Mouse (Mus musculus) ovary, adult 18-20 months (tissue): Measurements from ENCODE around the gene Ccdc146.

ENCODE experiments used
- DNase-seq: peaks from one replicate; pipeline ENCODE4 v3.0.0; 2022; ENCODE audit warnings: low spot score, mixed read lengths

Gene Ccdc146

GRCm38 (mm10) chr5:21424614-21425602 is at the start of gene Ccdc146, which contains the start of gene Fam185a:
Gene Ccdc146, minus strand, starts transcription at chr5:21424677.
Gene Fam185a, plus strand, starts transcription at chr5:21424958.
- peak; percentile 96 for DNase-seq

DNA sequence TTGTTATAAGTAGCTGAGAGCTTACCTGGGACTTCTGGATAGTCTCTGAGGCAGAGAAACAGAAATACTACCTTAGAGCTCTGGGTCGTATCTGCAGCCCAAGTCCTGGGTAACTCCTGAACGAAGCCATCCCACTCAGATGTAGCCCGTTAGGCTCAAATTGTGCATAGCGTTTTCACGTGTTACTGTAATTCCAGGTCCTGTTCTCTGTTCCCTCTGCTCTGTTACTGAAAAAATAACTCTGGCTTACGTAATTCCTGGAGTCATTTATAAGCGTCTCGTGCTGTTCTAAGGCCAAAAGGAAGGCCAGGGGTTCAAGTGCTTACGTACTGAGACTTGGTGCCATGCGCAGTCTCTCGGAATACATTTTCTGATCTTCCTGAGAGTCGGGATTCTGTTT is 43.6 kb upstream of the Ccdc146 start:
- no peak for DNase-seq

- no peak for DNase-seq
Measured at GRCm38 (mm10) chr5:21467387-21467786, 42.9 kb upstream of the Ccdc146 start.

- peak; percentile 11 for DNase-seq
Measured at GRCm38 (mm10) chr5:21440833-21441530, 16.5 kb upstream of the Ccdc146 start.

- no peak for DNase-seq
Measured at GRCm38 (mm10) chr5:21439446-21440110, 15.1 kb upstream of the Ccdc146 start.

GRCm38 (mm10) chr5:21438428-21438827 is 14.0 kb upstream of the Ccdc146 start:
- no peak for DNase-seq

GRCm38 (mm10) chr5:21436471-21436975 is 12.0 kb upstream of the Ccdc146 start:
- DNase-seq = no peak

- no peak for DNase-seq
Measured at GRCm38 (mm10) chr5:21434148-21434929, 9.9 kb upstream of the Ccdc146 start.

GRCm38 (mm10) chr5:21426666-21427065 is 2.2 kb upstream of the Ccdc146 start:
- no peak for DNase-seq

DNA sequence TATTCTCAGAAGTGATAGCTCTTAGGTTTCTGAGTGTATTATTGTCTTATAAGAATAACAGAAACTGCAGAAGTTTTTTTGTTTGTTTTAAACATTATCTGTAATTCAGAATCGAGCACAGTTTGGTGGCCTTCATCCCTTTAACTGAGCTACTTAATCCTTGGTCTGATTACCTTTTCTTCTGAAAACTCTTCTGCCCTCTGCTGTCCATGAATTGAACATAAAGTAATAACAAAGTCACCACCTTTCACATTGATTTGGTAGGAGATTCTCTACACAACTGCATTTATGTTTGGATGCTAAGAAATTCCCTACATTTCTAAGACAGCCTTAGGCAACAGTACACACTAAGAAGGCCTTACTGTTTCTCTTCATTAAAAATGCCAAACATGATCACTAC is 3.9 kb downstream of the Ccdc146 start:
- no peak for DNase-seq

- no peak for DNase-seq
Measured at GRCm38 (mm10) chr5:21418613-21419012, 5.9 kb downstream of the Ccdc146 start.

DNA sequence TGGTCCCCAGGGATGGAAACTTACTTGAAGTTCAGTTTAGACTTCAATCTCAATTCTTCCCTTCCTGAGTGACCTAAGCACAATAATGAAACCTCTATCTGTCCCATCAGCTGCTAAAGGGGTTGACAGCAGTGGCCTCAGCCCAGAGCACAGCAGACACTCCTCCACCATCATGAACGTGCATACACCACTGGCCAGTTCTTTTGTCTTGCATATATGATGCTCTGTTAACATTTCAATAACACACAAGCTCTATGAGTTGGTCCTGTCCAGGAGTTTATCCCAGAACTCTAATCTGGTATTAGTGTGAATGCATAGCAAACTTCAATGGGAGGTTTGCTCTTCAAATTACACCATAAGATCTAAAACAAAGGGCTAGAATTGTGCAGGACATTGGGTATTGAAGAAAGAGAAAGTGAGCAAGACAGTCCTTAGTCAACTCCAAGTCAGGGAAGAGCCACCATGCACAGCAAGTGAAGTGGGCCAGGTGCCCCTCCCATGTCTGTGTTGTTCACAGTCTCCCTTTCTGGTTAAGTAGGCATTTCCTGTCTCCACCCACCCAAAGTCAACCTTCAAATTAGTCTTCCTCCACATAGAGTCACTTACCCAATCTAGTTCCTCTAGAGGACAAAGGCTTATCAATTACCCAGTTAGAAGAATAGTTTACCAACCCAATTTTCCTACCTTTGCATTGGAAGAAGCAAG is 10.2 kb downstream of the Ccdc146 start:
- DNase-seq = no peak

GRCm38 (mm10) chr5:21413322-21413721 is 11.2 kb downstream of the Ccdc146 start:
- no peak for DNase-seq

DNA sequence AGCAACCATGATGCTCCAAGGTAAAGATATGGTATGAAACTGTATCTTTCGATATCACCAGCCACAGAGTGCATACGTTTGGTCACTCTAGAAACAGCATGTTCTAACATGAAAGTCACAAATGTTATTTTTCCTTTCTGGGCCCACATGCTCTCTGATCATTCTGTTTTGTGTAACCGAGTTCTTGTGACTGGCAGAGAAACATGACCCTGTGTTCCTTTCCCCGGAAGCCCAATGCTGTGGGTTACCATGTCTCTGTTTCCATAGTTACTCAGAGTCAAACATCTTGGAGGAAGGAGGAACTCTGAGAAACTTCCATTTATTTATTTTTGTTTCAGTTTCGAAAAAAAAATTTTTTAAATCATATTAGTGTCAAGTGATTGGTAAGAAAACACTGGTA is 12.4 kb downstream of the Ccdc146 start:
- no peak for DNase-seq

- DNase-seq = no peak
Measured at GRCm38 (mm10) chr5:21411261-21411666, 13.2 kb downstream of the Ccdc146 start.

DNA sequence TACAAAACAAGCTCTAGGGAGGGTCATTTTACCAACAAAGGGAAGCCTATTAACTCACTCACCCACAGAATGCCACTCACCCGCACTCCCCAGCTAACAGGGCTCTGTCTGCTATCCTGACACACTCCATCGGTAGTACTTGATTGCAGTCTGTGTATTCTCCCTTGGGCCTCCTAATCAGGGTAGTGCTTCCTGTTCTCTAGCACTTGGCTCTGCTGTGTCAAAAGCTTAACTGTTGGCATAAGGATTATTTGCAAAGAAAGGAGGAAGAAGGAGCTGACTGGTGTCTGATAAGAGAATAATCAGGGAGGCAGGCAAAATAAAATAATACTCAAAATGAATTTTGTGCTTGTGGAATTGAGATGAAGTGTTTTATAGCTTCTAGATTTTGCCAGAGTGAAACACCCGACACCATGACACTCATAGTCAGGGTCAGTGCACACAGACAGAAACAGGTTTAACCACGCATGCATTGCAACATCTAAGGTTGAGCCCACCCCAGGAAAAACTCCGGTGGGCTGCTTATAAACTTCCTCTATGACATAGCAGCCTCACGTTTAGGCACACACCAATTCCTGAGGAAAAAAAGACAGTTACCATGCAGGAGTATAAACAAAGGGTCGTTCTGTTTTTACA is 29.2 kb downstream of the Ccdc146 start:
- DNase-seq = no peak

DNA sequence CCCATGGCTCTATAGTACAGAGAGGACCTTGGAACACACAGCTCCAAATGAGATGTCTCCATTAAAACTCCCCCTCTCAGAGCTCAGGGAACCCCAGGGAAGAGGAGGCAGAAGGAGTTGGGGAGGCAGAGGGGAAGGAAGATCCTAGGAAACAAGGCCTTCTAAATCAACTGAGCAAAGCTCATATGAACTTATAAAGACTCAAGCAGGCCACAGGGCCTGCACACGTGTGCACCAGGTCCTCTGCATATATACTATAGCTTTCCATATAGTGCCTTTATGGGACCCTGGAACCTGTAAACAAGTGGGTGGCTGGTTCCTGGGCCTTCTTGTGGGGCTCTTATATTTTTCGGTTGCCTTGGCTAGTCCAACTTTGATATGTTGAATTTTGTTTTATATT is 29.9 kb downstream of the Ccdc146 start:
- DNase-seq = no peak

DNA sequence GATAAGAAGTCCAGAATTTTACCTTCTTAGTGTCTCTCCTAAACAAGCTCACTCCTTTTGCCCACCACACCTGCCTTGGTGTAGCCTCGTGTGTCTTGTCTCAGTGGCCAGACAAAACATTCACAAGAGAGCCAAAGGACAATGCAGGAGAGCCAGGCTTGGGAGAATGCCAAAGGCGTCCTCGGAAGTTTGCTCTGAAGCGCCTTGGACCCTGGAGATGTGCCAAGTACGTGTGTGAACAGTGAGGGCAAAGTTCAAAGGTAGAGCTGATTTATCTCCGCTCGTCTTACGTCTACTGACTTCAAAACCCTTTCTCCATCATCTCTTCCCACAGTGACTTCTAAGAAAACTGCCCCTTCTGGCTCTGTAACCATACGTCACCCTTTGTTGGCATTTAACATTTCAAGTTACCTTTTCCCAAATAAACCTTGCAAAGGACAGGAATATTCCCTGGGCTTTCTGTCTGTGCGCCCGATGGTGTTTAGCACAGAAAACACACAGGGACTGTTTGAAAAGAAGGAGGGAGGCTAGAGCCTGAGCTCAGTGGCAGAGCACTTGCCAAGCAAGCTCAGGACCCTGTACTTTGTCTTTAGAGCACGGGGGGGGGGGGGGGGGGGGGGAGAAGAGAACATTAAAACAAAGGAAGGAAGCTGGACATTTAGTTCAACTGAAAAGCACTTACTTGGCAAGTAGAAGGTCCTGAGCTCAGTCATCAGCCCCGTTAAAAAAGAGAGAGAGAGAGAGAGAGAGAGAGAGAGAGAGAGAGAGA is 32.7 kb downstream of the Ccdc146 start:
- no peak for DNase-seq

- no peak for DNase-seq
Measured at GRCm38 (mm10) chr5:21388855-21389254, 35.6 kb downstream of the Ccdc146 start.
